In the genomic region with DNA sequence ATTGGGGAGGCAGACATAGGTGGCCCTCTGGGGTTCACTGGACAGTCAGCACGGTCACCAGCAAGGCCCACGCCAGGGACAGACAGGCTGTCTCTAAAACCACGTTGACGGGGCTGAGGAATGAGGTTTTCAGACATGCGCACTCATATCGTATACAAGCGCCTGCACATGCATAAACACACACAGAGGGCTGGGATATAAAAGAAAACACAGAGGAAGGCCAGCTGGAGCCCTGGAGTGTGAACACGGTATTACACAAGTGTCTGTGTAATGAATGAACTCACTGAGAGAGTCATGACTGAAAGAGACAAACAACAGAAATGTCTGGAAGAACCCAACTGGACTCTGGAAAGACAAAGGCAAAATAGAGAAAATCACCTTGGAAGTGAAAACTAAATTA, we compare ENCODE assay signal across 11 mouse cellular contexts. TPM values are rescaled to one million over a fixed set of nuclear protein-coding genes. Genes with fewer than 3 reads are reported as not detected.
A peak's percentile ranks its signal among the peaks of the same experiment; 100 is the strongest.
DNase-seq lines count a peak whose midpoint lies in the region; ATAC-seq and TF ChIP-seq lines count a peak whose summit lies in the region.
"Had no signal": no experiment of that assay in that cellular context is flagged by ENCODE, and none has a peak within 500 bp of the region (broad histone marks: within the 10 kb centered on the region; RNA-seq: fewer than 3 reads in every experiment).

No protein-coding gene starts in this region.

- peak; percentile 4 to 29 for DNase-seq in kidney, postnatal 4 days
- DNase-seq in kidney, adult 9 months: no peak
- peak; percentile 40 for DNase-seq in CD4-positive, CD25-positive, alpha-beta regulatory T cell, adult 2 months (ENCODE audit: low read depth, low spot score)
- peak; percentile 36 for DNase-seq in lung, postnatal 36 days
- no peak for DNase-seq in adrenal gland, postnatal 4 days (ENCODE audit: low spot score in 2 of 2)
- no peak for DNase-seq in gastrocnemius, adult 2 months
- no peak for DNase-seq in embryo, embryonic 10 days (ENCODE audit: low spot score)

- H3K4me3 ChIP-seq in gastrocnemius, adult 2 months: no peak overlapping the region
- H3K4me3 ChIP-seq: forebrain, embryonic 13.5 days; hindbrain, embryonic 15.5 days; megakaryocyte, embryonic 14.5 days had no signal

- intact Hi-C loops in gastrocnemius, adult 2 months (cut with DNase I): no loop called here

- H3K27ac ChIP-seq in gastrocnemius, adult 2 months: no peak overlapping the region
- H3K27ac ChIP-seq: forebrain, embryonic 13.5 days; hindbrain, embryonic 15.5 days had no signal

- ATAC-seq in granulocyte monocyte progenitor cell, adult 5-6 weeks (replicated peaks; ENCODE audit: poor library complexity, severe bottlenecking): 0 out of 2 replicates have a peak, but pooled peaks have one; percentile 18
- ATAC-seq: forebrain, embryonic 13.5 days had no signal

- no peak for TF ChIP-seq CTCF in gastrocnemius, adult 2 months (IDR thresholded peaks at IDR 0.05)

RNA-seq across cellular contexts. Expression of gene Pigk, which starts 47.8 kb away (rescaled TPM):
- total RNA-seq in granulocyte monocyte progenitor cell, adult 5-6 weeks (2014; fragmentation: Nextera tagmentation): 22.2 and 36.8 TPM in 2 replicates
- total RNA-seq in granulocyte monocyte progenitor cell, adult 5-6 weeks (2017): 56.7 and 67.0 TPM in 2 replicates
- total RNA-seq in adrenal gland, postnatal 4 days (2021): 10 to 100 TPM; 52.9 to 59.3 TPM
- total RNA-seq in gastrocnemius, adult 2 months (2021): 10 to 100 TPM; 16.6 to 23.0 TPM

Comparison
In these comparisons a context has a peak if more than half of its experiments do, and no peak if none do; other contexts are left out.
1. DNase-seq: peak in kidney, postnatal 4 days (2 of 2), CD4-positive, CD25-positive, alpha-beta regulatory T cell, adult 2 months (single experiment) and lung, postnatal 36 days (single experiment); none in kidney, adult 9 months (single experiment), adrenal gland, postnatal 4 days (0 of 2), gastrocnemius, adult 2 months (single experiment) and embryo, embryonic 10 days (single experiment).